Mouse (Mus musculus) T-cell, adult 2 months (primary cell): ENCODE measurements around the gene Ssbp2.

Experiments
- DNase-seq: peaks from one replicate; pipeline ENCODE4 v3.0.0; 2022; ENCODE audit warnings: low spot score

Ssbp2 gene

DNA sequence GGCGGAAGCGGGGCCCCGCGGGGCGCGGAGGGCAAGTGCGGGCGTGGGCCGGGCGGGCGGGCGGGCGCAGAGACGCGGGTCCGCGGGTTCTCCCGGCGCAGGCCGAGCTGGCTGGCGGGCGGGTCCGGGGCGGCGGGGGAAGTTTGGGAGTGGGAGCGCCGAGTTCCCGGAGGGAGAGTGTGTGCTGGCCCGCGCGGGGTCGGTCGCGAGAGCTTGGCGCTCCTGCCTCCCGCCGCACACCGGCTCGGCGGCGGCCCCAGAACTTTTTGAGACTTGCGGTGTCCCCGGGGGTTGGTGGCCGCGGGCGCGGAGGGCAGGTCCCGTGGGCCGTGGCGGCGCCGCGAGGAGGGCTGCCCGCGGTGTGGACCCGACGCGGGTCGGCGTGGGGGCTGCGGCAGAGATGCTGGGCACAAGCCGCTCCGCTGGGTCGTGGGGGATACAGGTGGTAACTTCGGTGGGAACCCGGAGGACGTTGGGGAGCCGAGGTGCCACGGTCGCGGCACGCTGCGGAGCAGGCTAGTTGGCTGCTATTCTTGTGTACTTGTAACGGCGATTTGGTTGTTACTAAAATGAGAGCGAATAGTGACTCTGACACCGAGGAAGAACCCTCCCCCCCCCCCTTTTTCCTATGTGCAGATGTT lies 1.7 kb downstream of the Ssbp2 start:
- peak; percentile 36 for DNase-seq

DNA sequence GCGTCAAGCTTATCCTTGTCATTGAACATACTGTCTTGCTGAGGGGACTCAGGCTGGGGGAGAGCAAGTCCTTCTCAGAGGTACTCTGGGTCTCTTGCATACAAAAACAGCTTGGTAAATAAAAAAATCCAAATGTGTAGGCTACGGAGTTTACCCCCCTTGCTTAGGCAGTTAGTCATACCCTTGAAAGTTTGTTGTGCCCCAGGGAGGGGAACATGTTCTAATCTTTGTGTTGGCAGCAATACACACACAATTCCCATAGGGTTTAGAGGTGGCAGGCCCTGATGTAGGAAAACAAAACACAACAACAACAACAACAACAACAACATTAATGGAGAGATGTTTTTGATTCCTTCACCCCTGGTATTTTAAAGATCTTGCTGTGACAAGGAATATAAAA lies 2.3 kb downstream of the Ssbp2 start:
- no peak for DNase-seq

DNA sequence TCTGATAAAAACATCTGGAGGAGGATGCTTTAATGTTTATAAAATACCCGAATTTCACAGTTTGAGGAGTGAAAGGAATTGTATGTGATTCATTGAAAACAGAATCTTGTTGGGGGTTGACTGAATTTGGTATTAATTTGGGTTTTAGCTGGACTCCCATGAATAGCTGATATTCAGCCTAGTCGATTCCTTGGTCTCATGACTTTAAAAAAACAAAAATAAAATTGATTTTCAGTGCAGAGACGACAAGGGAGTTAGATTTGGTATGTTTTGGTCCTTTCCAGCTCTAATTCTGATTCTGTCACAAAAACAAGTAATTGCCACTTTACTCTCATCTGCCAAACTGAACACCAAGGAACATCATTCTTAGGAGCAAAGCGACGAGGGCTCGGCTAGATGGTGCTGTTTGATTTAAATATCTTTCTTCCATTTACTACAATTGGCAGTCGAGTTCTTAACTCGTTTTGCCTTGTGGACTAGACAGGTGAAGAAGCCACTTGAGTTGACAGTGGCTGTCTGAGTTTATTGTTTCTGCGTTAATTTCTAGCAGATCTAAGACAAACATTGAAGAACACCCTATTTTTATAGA lies 2.9 kb downstream of the Ssbp2 start:
- DNase-seq, result peak; percentile 41

DNA sequence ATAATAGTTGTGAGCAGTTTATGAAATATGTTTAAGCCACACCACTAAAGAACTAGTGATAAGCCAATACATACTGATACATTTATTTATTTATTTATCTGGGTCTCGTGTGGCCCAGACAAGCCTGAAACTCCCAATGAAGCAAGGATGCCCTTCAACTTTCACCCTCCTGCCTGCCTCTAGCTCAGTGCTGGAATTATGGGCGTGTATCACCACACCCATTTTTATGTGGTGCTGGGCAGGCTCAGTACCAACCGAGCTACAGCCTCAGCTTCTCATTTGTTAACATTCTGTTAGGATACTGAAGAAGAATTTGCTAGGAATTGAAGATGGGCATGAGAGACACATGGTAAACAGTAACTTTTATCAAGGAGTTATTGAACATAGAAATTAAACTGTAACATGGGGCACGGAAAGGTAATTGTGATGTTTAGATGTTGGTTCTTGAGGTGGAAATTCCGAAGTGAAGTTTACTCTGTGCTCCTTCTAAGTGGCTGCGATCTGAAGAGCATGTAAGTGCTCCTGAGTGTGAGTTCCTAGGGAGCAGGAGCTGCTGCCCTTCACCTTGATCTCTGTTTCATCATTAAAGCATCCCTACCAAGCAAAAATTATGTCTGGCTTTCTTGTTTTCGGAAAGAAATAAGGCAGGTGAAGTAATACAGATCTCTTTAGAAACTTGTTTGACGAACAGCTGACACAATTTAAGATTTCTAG lies 5.1 kb downstream of the Ssbp2 start:
- DNase-seq, result no peak

DNA sequence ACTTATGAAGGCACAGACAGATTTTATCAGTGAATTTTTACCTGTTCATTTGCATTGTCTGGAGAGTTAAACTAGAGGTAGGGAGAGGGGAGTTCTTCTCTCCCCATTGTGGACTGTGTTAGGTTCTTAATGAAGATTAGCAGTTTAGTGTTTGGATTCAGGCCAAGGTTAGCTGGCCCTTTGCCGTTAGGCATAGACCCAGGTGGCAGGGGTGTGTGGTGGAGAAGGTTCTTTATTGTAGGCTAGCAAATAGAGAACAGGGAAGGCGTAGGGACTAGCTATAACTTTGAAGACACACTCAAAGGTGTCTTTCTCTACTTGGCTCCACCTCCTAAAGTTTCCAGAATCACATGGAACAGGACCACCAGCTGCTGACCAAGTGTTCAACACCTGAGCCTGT lies 11.5 kb downstream of the Ssbp2 start:
- no peak for DNase-seq

DNA sequence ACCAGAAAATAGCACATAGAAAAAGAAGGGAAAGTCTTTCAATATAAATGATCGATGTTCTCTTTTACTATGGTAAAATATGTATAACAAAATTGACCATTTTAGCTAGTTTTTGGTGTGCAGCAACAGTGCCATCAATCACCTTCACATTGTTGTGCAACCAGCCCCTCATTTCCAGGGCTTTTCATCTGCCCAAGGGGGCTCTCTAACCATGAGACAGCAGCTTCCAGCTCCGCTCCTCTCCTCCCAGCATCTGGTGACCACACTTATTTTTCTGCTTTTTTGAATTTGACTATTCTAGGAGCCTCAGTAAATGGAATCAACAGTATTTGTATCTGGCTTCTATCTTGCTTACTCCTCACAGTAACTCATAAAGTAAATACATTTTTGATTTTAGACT lies 11.9 kb downstream of the Ssbp2 start:
- DNase-seq, result no peak

DNA sequence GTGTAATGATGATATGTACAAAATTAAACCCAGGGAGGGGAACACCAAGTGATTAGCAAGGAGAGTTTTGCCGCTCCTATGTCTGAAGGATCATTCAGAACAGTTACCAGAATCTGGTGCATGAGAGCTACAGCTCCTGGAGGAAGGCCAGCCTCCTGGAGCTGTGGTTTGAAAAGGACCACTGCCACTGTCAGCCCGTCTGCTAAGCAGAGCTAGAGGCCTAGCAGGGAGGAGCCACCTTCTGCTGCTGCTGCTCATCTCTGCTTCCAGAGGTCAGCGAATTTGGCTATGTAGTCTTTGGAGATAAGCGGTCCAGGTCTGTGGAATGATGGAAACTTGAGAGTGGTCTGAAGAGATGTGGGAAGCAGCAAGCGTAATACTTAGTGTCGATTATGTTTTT lies 13.4 kb downstream of the Ssbp2 start:
- no peak for DNase-seq

DNA sequence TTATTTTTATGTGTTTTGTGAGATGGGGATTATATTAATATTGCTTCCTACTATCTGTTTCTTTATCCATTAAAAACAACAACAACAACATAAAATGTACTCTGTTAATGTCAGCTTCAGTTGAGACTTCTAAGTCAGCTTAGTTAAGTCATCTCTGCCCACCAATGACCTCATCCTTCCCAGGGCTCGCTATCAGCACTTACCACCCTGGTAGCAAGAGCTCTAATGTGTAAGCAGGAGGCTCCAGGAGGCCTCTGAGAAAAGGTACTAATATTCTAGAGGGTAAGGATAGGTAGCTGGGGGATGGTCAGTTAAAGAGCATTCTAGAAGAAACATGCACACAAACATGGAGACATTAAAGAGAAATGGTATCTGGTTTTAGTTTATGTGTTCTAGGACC lies 13.9 kb downstream of the Ssbp2 start:
- no peak for DNase-seq

DNA sequence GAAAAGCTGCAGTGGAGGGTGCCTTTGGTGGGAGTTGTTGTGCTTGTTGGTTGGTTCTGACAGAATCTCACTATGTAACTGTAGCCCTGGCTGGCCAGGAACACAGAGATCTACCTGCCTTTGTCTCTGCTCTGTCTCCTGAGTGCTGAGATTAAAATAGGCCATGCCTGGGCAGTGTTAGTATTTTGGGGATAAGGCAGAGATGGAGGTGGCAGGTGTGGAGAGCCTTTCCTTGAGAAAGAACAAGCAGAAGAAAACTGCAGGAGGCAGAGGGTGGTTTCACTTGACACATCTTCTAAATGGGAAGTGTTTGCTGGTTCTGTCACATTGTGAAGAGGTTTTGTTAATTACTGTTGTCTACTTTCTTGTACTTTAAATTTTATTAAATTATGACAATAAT lies 15.8 kb downstream of the Ssbp2 start:
- no peak for DNase-seq

DNA sequence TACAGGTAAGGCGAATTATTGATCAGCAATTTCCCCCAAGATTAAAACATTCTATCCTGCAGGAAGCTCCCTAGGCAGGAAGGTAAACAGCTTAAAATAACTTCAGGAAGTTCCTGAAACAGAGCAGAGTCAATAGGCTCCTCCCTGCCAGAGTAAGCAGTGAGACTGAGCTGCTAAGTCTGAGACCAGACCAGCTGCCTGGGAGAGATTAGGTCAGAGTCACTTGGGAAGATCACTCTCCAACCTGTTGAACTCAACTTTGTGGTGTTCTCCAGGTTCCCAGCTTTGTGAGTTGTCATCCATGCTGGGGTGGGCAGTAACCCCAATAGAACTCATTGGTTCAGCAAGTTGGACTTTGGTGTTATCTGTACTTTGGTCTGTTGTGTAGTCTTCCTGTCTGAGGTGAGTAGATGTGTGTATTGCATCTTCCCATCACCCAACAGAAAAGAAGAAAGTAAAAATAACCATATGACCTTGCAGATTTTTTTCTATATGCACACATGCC lies 16.6 kb downstream of the Ssbp2 start:
- DNase-seq, result no peak

DNA sequence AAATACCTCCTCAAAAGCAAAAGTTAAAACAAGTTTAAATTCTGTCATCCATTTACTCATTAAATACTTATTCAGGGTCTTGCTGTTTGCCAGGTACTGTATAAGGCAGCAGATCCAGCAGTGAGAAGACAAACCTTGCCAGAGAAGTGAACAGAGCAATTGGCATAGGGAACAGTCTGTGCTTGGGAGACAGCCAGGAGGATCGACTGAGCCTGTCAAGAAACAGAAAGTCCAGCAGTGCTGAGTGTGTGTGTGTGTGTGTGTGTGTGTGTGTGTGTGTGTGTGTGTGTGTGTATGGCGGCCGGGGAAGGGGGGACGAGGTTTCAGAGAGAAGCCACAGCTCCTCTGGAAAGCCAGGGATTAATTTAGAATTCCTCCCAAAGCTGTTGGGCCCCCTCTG lies 17.9 kb downstream of the Ssbp2 start:
- DNase-seq, result no peak

DNA sequence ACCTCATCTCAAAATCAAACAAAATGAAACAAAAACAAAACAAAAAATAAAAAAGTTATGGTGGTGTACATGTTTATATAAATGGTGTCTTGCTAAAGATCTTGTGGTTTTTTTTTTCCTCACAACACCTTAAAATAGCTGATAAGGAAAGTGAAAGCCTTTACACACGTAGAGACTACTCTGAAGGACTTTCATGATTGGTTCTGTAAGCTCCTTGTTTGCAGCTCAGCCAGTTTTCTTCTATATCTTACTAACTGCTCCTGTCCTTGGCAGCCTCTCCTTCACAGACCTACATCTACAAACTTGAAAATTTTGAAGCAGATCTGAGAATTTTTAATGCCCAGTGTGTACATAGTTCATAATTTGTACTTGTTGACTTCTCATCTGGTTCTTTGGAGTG lies 24.2 kb downstream of the Ssbp2 start:
- DNase-seq, result peak; percentile 30

DNA sequence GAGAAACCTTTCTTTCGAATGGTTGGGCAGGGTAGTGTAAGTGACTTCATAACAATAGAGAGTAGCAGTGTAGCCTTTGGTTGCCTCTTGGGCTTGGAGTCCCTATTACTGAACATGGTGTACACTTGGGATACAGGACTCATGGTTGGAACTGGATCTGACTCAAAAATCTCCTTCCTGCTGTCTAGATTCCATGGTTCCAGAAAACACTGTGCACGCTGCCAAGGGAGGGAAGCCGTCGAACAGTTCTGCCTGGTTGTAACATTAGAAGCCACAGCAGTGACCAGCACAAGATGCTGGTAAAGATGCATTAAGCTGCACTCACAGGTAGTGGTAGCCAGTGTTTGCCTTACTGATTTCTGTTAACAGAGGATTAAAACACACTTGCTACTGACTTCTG lies 32.0 kb downstream of the Ssbp2 start:
- no peak for DNase-seq

DNA sequence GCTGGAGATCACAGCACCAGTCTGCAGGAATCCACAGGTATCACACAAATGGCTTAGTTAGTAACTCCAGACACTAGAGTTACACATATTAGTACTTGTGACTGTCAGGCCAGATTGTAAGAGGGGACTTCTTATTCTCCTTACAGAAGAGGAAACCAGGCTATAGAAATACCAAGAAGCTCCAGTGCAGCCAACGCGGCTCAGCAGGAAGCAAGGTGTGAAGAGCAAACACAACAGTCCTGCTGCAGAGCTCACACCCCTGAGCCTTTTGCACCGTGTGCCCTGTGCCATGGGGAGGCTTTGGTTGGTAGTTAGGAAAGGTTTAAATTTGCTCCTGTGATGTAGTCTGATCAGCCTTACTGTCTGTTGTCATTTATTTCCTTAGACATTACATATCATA lies 37.0 kb downstream of the Ssbp2 start:
- DNase-seq, result no peak

DNA sequence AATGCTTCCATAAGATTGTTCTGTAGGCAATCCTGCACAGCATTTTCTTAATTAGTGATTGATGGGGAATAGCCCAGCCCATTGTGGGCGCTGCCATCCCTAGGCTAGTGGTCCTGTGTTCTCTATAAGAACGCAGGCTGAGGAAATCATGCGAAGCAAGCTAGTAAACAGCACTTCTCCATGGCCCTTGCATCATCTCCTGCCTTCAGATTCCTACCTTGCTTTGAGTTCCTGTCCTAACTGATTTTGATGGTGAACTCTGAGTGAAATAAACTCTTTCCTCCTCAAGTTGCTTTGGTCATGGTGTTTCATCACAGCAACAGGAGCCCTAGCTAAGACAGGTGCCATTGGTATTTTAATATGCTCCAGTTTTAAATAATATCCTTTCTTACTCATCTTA lies 41.7 kb downstream of the Ssbp2 start:
- DNase-seq, result no peak

DNA sequence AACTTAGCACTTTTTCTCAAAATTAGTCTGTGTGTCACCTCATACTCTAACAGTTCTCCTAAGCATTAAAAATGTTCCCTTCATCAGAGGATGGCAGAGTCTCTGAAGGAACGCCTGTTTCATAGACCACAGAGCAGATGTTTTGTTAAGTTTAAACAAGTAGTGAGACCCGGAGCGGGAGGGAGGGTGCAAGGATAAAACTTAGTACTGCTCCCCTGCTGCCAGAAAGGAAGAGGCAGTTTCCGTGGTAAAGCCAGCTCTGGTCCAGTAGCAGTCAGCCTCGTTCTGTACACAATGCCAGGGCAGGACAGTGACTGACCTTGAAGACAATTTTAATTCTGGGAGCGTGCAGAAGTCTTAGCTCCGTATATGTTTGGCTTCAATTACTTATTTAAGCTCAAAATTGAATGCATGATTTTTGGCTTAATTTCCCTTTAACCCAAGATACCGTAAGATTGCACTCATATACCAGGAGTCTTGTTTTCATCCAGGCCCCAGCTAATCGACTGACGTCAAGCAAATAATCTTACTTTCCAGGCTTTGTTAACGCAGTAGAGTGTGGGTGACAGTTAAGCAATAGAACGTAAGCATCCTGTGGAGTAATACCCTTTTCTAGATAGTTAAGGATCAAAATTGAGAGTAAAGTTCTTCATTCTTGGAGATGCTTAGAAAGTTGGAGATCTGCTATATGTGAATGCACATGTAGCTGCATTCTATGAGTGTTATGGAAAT lies 42.7 kb downstream of the Ssbp2 start:
- DNase-seq, result no peak

DNA sequence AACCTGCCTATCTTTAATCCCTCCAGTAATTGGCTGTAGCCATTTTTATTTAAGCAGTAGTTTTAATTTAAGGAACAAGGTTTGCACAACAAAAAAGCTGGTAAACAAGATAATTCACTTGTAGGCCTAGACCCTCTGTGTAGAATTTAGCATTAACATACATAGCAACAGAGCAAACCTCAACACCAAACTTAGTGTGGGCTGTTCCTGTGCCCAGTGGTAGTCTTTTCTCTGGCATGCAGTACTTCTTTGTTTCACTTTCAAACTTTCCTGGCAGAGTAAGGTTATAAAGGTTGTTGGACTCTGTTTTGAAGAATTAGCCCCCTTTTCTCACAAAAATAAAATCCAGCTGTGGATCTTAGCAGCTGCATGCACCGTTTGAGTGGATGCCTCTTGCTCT lies 48.9 kb downstream of the Ssbp2 start:
- no peak for DNase-seq

DNA sequence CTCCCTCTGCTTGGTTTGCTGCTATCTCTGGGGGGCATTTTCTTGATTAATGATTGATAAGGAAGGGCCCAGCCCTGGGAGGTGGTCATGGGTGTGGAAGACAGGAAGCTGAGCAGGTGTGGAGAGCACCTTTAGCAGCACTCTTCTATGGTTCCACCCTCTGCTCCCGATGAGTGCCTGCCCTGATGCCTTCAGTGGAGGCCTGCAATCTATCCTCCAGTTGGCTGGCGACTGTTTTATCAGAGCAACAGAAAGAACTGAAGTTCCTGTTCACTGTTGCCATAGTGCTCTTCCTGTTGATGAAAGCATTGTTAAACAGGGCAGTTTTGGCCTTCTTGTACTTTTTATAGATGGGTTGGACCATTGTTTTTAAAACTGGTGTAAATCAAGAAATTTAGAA lies 49.4 kb downstream of the Ssbp2 start:
- DNase-seq, result peak; percentile 27

DNA sequence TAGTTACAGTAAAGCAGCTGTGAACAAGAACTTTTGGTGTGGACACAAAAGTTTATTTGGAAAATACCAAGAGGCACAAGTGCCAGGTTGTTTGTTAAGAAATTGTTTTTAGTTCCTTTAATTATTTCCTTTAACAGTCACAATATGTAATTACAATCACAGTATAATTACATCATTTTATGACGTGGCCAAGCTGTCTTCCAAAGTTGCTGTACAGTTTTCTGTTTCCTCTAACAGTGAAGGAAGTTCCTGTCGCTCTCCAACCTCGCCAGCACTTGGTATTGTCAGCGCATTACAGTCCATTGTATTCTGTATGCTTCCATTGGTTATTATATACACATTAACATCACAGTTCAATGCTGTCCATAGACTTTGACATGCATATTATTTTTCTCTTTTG lies 54.9 kb downstream of the Ssbp2 start:
- no peak for DNase-seq

DNA sequence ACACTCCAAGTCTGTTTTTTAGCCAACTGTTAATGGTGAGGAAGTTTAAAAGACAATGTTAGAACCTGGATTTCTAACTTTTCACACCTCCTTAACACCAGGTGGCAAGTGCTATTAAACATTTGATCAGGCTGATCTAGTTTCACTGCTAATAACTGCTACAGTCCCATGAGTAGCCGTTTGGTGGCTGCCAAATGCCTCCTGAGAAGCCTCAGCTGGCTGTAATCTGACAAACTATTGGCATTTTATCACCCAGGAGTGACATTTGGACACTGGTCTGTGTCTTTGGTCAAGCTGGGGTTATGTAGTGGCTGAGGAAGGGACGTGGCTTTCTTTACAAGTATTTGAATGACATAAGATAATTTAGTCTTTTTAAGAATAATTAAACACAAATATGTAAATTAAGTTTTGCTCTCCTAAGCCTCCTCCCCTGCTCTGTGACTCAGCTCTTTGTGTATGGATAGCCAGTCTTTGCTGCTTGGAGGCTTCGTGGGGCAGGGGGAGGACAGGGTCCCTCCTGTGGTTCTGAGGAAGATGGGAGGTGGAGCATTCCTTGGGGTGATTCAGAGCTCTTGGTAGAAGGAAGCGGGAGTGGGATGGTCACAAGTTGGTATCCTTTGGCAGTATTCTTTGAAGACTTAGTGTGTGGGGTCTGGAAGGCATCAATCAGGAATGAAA lies 60.1 kb downstream of the Ssbp2 start:
- DNase-seq, result no peak

DNA sequence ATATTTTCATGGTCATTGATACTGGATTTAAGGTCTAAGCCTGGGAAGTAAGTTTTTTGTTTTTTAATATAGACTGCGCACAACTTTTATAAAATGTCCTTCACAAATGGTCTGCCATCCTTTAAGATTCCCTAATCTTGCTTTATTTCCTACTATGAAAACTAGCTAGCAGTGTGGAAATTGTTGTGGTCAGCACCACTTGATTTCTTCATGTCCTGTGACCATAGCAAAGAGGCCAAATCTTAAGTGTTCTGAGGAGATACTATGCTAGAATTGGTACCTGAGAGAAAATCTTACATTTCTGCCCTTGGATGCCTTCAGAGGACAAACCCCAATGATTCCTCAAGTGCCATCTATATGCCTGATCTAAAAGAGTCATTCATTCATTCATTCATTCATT lies 60.9 kb downstream of the Ssbp2 start:
- DNase-seq, result no peak

DNA sequence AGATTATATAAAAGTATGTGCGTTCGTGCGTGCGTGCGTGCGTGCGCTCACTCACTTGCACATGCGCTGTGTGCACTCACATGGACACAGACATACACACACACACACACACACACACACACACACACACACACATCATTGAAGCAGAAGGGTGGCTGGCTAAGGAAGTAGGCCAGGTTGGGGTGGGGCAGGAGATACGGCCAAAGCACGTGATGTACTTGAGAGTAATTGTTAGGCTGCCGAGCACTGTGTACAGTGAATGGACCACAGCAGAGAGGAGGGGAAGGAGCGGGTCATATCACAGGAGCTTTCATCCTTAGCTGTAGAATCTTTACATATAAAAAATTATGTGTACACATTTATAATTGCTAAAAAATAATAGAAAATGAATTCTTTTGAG lies 66.0 kb downstream of the Ssbp2 start:
- DNase-seq, result no peak
